ENCODE assay signal across 8 mouse cellular contexts in genomic region chr12:116049701-116050100, GRCm38 (mm10). TPM values are rescaled to one million over a fixed set of nuclear protein-coding genes. Genes with fewer than 3 reads are reported as not detected.
DNase-seq lines count a peak whose midpoint lies in the region; ATAC-seq and TF ChIP-seq lines count a peak whose summit lies in the region.

No protein-coding gene starts in this region.

- POLR2A ChIA-PET in Patski (lab: Charles Lee): no interaction called here

- TF ChIP-seq CTCF in liver, embryonic 14.5 days (IDR thresholded peaks at IDR 0.05; ENCODE audit: low read depth): peak; percentile 59
- TF ChIP-seq CTCF in Patski (IDR thresholded peaks at IDR 0.05): peak; percentile 49

- no peak overlapping the region for H3K9ac ChIP-seq in liver, embryonic 14.5 days (replicated peaks)
- no peak overlapping the region for H3K9ac ChIP-seq in liver, embryonic 11.5 days (ENCODE audit: low read depth, low read length)

- in situ Hi-C loops in Patski (cut with MboI; ENCODE audit: low pct_unique_long_range_greater_than_20kb): no loop called here

- DNase-seq in liver, embryonic 14.5 days (ENCODE audit: low read depth in 3 of 3, low spot score in 3 of 3): peak in 1 of 3 experiments; percentile 1
- DNase-seq in liver, embryonic 11.5 days (ENCODE audit: low spot score): no peak
- no peak for DNase-seq in Patski (ENCODE audit: low read depth, low spot score)
- DNase-seq in retina, postnatal 1 day: peak; percentile 56
- no peak for DNase-seq in kidney, adult 8-10 months
- DNase-seq in yolk sac, embryonic 10.5 days (ENCODE audit: low spot score): no peak

- H3K4me1 ChIP-seq in liver, embryonic 14.5 days (replicated peaks; ENCODE audit: control insufficient read depth in 2 of 2, insufficient read depth in 2 of 2, low read length in 1 of 2): peaks cover 0 to 7% of the 10 kb centered on the region in 2 experiments; a peak in 3 of 4 replicates
- peaks cover 9% of the 10 kb centered on the region for H3K4me1 ChIP-seq in liver, embryonic 11.5 days (replicated peaks; ENCODE audit: control insufficient read depth, insufficient read depth, low read length)

- no peak overlapping the region for H3K27ac ChIP-seq in liver, embryonic 14.5 days
- no peak overlapping the region for H3K27ac ChIP-seq in liver, embryonic 11.5 days (ENCODE audit: low read depth, low read length)

- no peak overlapping the region for H3K4me3 ChIP-seq in liver, embryonic 14.5 days (ENCODE audit: insufficient read depth in 1 of 2, low read depth in 2 of 2, low read length in 2 of 2)
- H3K4me3 ChIP-seq in liver, embryonic 11.5 days (ENCODE audit: low read depth, low read length): no peak overlapping the region

- H3K4me2 ChIP-seq in liver, embryonic 14.5 days (ENCODE audit: low read depth): no peak overlapping the region
- no peak overlapping the region for H3K4me2 ChIP-seq in liver, embryonic 11.5 days

- no peaks in the 10 kb centered on the region for H3K36me3 ChIP-seq in liver, embryonic 14.5 days (replicated peaks; ENCODE audit: control insufficient read depth, insufficient read depth, low read depth)
- peaks cover 4% of the 10 kb centered on the region; the same call in 1 of the 2 replicates for H3K36me3 ChIP-seq in liver, embryonic 11.5 days (ENCODE audit: control insufficient read depth, insufficient read depth, low read length)

- H3K9me3 ChIP-seq in liver, embryonic 14.5 days (ENCODE audit: control insufficient read depth, low read length): no peaks in the 10 kb centered on the region
- H3K9me3 ChIP-seq in liver, embryonic 11.5 days (ENCODE audit: control insufficient read depth, low read length): no peaks in the 10 kb centered on the region

- H3K27me3 ChIP-seq in liver, embryonic 14.5 days (ENCODE audit: control insufficient read depth, insufficient read depth, low read length): no peaks in the 10 kb centered on the region
- no peaks in the 10 kb centered on the region for H3K27me3 ChIP-seq in liver, embryonic 11.5 days (replicated peaks; ENCODE audit: control insufficient read depth, insufficient read depth, low read length)
- H3K27me3 ChIP-seq in Patski: no peaks in the 10 kb centered on the region

- ATAC-seq in liver, embryonic 14.5 days (ENCODE audit: insufficient read depth): no peak
- ATAC-seq in liver, embryonic 11.5 days (replicated peaks; ENCODE audit: low FRiP score): no peak
- ATAC-seq in Patski: no peak
- ATAC-seq in granulocyte monocyte progenitor cell, adult 5-6 weeks (replicated peaks; ENCODE audit: poor library complexity, severe bottlenecking): peak; percentile 28
- ATAC-seq in erythroblast, adult 5-6 weeks (replicated peaks; ENCODE audit: low FRiP score, poor library complexity, severe bottlenecking): no peak

- no peak for TF ChIP-seq EP300 in liver, embryonic 14.5 days (IDR thresholded peaks at IDR 0.05; ENCODE audit: low read depth)

- CTCF ChIA-PET in Patski (lab: Charles Lee): no interaction called here

- 46% methylated on average over 6 of the region's 6 CpGs for WGBS in liver, embryonic 14.5 days (ENCODE audit: insufficient replicate concordance)
- WGBS in liver, embryonic 11.5 days: 73% methylated on average over 6 of the region's 6 CpGs

RNA-seq across cellular contexts. Expression of gene Zfp386, which starts 2.2 kb away (rescaled TPM):
- polyA plus RNA-seq in liver, embryonic 14.5 days (2012; rRNA removed): 2.5 and 2.6 TPM in 2 replicates
- polyA plus RNA-seq in liver, embryonic 14.5 days (2014; fragmentation: Nextera tagmentation; extraction: Ambion mirVana): 5.0 and 5.5 TPM in 2 replicates
- 19.4 and 21.1 TPM in 2 replicates for polyA plus RNA-seq in liver, embryonic 11.5 days (2014; fragmentation: Nextera tagmentation; extraction: Ambion mirVana)
- polyA plus RNA-seq in Patski (2021): 30.1 TPM
- total RNA-seq in granulocyte monocyte progenitor cell, adult 5-6 weeks (2014; fragmentation: Nextera tagmentation): 43.7 and 51.2 TPM in 2 replicates
- total RNA-seq in granulocyte monocyte progenitor cell, adult 5-6 weeks (2017): 38.3 and 48.6 TPM in 2 replicates
- 7.9 and 11.9 TPM in 2 replicates for total RNA-seq in erythroblast, adult 5-6 weeks (2015; ENCODE audit: low replicate concordance)
- 4.6 and 5.9 TPM in 2 replicates for total RNA-seq in erythroblast, adult 5-6 weeks (2017; ENCODE audit: low replicate concordance)

RNA-seq across cellular contexts. Expression of gene Vipr2, which starts 27.8 kb away (rescaled TPM):
- 0.17 and 0.19 TPM in 2 replicates for polyA plus RNA-seq in liver, embryonic 14.5 days (2012; rRNA removed)
- polyA plus RNA-seq in liver, embryonic 14.5 days (2014; fragmentation: Nextera tagmentation; extraction: Ambion mirVana): 0.06 and 0.25 TPM in 2 replicates
- 0.40 and 1.1 TPM in 2 replicates for polyA plus RNA-seq in liver, embryonic 11.5 days (2014; fragmentation: Nextera tagmentation; extraction: Ambion mirVana)
- polyA plus RNA-seq in Patski (2021): 0.10 TPM
- 1.1 and 3.3 TPM in 2 replicates for total RNA-seq in granulocyte monocyte progenitor cell, adult 5-6 weeks (2014; fragmentation: Nextera tagmentation)
- total RNA-seq in granulocyte monocyte progenitor cell, adult 5-6 weeks (2017): not detected in 2 replicates
- total RNA-seq in erythroblast, adult 5-6 weeks (2015; ENCODE audit: low replicate concordance): not detected in 2 replicates
- not detected in 2 replicates for total RNA-seq in erythroblast, adult 5-6 weeks (2017; ENCODE audit: low replicate concordance)
